Mouse (Mus musculus): ENCODE results near the gene Zap70.
"Not testable (repeated sequence)": the region's sequence is repeated elsewhere in the genome, so short reads cannot be mapped to it uniquely, and the experiment has no call there.

The Zap70 gene

DNA sequence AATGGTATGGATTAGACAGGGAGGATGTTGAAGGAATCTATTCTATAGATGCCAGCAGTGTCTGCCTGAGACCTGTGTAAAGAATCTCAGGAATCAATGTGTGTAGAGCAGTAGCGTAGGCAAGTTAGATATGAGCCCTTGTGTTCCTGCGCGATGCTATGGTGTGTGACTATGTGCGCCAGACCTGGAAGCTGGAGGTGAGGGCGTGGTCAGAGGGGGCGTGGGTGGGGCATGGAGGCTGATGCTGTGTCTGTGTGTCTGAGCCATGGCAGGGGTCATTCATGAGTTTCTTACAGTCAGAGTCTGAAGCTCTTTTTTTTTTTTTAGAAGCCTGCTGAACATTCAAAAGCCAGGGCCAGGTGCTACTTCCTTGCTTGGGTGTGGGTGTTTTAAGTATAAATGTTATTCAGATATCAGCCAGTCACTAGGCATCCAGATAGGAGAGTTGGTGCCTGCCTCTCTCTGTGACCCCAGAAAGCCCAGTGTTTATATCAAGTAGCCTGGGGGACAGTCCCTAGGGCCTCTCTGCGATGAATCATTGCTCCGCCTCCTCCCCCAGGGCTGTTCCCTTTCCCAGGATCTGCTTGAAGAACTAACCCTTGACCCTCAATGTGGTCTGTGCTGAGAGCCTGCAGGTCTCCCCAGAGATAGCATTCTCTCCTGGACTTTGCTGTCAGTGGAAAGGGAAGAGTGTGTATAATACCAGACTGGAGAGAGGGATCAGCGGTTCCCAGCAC, 10.8 kb downstream of the Zap70 start:
- in situ Hi-C loops (cut with MboI, MseI), result no loop called here

DNA sequence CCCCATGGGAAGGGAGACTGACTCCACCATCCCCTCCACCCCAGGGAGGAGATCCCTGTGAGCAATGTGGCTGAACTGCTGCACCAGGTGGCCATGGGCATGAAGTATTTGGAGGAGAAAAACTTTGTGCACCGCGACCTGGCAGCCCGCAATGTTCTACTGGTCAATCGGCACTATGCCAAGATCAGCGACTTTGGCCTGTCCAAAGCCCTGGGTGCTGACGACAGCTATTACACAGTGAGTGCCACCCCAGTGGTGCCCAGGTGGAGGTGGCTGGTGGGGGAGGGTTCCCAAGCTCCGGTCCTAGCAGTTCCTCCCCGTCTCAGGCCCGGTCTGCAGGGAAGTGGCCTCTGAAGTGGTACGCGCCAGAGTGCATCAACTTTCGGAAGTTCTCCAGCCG, 19.2 kb downstream of the Zap70 start:
- in situ Hi-C loops (cut with MboI, MseI), result no loop called here

DNA sequence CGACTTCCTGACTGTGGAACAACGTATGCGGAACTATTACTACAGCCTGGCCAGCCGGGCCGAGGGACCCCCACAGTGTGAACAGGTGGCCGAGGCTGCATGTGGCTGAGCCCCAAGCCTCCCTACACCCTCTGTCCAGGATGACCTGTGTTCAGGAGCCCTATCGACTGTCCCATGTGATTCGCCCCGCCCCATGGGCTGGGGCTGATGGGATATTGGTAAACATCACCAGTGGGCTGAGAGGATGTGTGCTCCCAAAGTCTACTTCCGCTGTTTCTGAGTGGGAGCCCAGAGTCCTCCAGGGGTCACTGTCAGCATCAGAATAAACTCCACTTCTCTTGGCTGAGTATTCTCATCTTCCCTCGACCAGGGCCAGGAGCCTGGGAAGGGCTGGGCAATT, 20.9 kb downstream of the Zap70 start:
- in situ Hi-C loops (cut with MboI, MseI), result no loop called here

DNA sequence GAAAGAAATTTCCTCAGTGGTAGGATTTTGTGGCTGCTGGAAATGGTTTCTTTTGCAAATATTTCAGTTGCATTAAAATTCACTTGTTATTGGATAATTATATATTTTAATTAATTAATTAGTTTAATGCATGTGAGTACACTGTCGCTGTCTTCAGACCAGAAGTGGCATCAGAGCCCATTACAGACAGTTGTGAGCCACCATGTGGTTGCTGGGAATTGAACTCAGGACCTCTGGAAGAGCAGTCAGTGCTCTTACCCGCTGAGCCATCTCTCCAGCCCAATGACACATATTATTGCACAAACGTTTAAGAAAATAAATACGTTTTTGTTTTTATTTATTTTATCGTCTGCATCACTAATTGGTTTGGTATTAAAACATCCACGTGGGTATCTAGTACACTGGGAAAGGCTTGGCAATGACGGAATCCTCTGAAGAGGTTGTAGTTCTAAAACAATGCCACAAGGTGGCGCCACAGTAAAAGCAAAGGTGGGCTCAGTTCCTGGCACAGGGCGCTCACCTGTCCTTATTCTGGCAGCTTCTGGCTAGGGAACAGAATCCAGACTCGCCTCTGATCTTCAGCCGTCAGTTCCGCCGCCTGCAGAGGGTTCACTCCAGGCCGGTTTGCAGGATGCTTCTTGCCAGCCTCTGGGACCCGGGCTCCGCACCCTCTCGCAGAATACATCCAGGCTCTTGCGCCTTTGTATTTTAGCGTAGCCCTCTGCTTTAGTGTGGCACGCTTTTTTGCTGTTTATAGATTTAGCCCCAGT, 23.0 kb downstream of the Zap70 start:
- in situ Hi-C loops (cut with MboI, MseI), result no loop called here

DNA sequence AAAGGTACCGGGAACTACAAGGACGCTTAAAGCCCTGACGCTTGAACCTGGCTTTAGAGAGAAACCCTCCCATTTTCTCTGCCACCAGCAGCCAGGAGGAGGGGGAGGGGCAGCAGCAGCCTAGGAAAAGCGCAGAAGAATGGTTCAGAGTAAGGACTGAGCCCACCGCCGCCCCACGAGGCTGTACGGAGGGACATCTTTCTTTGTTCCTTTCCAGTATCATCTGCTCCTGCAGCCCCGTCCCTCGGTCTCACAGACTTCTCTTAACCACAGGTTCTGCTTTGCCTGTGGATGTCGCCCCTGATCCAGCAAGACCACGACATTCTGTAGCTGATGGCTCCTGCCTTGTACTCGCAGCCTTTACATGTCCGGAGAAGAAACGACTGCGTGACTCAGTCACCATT, 23.6 kb downstream of the Zap70 start:
- in situ Hi-C loops (cut with MboI, MseI), result no loop called here

DNA sequence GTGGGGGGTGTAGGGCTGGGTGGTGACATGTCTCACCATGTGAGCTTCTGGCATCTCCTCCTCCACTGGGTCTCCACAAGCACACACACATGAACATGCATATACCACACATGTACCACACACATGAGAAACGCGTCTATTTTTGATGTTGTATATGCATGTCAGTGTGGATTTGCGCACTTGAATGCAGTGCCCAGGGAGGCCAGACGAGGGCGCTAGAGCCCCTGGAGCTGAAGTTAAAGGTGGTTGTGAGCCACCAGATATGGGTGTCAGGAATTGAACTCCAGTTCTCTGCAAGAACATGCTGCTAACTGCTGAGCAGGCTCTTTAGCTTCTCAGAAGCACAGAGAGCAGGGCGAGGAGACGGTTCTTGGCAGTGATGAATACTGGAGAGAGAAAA, 24.8 kb downstream of the Zap70 start:
- in situ Hi-C loops (cut with MboI, MseI), result no loop called here

DNA sequence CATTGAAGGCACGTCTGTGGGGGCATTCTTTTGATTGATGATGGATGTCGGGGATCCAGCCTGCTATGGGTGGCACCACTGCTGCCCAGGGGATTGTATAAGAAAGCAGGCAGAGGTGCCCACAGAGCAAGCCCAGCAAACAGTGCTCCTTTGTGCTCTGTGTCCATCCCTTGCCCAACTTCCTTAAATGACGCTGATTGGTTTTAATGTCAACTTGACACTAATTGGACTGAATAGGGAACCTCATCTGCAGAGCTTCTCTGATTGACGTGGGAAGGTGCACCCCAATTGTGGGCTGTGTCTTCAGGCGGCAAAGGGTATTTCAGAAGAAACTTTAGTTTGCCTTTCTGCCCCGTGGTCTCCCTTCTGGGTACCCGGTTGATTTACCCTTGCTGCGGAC, 27.8 kb downstream of the Zap70 start:
- in situ Hi-C loops (cut with MboI, MseI), result no loop called here

DNA sequence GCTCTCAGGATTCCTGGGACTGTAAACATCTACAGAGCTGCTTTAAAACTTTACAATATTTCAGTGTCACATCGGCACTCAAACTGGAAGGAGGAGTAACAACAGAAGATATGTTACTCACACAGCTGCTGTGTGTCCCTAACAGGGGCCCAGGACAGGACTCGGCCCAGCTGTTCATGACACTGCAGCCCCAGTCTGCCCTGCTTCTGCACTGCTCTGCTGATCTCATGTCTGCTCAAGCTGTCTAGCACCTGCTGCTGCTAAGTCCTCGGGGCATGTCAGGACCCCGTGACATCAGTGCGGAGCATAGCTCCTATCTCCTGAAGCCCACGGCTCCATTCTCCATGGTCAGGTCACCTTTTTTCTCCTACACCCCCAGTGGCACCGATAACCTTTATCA, 35.1 kb downstream of the Zap70 start:
- in situ Hi-C loops (cut with MboI, MseI), result no loop called here

DNA sequence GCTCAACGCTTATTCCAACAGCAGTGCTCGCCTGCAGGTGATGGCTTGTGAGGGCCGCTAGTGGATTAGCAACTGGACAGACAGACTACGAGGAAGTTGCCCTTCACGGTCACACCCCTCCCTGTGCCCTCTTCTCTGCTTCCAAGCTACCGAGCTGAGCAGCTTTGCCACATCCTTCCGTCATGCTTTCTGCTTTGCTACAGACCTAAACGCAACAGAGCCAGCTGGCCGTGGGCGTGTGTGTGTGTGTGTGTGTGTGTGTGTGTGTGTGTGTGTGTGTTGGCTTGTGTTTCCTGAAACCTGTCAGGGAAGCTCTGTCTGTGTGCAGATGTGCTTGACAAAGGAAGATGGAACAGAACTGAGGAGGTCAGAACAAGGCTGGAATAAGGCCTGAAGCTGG, 35.9 kb downstream of the Zap70 start:
- in situ Hi-C loops (cut with MboI, MseI), result no loop called here

DNA sequence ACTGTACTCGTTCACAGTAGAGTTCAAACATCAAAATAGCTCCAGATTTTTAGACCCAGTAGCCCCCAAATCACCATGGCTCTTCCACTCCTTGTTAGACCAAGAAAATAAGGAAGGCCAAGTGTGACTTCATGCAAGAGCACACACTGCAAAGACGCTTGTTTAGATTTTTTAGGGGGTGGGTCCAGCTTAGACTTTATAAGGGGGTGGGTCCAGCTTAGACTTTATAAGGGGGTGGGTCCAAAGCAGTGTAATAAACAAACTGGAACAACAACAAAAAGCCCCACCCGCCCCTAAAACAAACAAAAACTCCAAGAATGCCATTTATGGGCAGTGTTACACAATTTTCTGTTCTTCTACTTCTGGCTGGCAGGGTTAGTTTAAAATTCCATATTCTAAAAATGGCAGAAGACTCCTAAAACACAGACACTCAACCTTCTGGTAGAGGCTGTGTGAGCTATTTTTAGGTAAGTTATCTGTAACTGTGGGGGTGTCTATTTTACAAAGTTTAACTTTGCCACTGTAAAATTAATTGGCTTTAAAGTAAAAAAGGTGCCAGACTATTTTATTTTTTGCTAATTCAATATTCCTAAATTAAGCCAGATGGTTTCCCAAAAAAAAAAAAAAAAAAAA, 38.9 kb downstream of the Zap70 start:
- in situ Hi-C loops (cut with MboI, MseI), result no loop called here

DNA sequence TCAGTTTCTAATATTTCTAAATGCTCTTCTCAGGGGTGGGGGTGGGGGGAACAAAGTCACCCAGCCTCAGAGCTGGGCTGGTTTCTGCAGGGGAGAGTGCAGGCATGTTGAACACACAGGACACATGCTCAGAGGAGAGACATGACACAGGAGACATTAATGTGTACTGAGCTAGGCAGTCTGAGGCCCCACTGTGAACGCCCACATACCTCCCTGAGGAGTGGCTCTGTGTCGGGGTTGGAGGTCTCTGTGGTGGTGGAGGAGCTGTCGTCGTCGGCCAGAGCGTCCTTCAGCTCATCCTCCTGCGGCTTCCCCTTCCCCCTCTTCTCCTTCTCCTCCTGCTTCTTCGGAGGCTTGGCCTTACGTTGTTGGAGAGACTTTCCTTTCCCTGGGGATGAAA, 42.7 kb downstream of the Zap70 start:
- in situ Hi-C loops (cut with MboI, MseI), result no loop called here

DNA sequence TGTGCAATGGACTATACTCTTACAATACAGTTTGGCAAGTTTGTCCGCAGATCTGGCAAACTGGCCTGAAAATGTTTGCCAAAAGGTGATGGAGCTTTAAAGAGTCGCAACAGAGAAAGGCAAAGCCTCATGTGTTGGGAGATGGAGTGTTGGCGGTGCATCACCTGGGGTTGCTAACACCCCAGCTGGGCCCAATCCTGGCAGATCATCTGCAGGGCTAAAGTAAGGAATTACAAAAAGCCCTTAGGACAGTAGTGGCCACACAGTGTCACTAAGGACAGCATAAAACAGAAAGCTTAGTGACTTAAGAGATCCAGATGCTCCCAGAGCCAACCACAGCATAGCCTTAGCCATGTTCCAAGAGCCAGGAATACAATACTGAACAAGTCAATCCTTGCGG, 43.2 kb downstream of the Zap70 start:
- in situ Hi-C loops (cut with MboI, MseI), result no loop called here

DNA sequence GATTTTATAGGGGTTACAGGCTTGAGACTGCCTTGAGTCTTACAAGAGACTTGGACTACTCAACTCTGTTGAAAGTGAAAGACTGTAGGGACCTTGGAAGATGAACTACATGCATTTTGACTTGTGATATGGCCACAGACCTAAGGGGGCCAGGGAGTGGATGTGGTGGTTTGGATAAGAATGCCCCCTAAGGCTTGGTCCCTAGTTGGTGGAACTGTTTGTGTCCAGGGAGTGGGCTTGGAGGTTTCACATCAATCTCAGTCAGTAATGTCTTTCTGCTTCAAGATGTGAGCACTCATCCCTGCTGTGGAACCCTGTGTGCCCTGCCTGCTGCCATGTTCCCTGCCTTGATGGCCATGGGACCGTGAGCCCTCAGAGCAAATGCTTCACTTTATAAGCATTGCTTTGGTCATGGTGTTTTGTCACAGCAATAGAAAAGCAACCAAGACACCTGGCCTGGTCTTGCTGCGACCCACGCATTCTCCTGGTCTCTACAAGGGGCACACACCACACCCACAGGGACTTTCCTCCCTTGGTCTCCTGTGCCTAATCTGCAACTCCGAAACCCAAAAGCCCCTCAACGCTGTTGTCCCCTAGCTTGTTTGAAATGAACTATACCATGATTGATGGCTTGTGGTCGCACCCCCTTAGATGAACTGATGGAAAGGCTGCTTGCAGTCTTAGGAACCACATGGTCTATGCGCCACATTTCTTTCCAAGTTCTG, 44.7 kb downstream of the Zap70 start:
- in situ Hi-C loops (cut with MboI, MseI), result no loop called here

DNA sequence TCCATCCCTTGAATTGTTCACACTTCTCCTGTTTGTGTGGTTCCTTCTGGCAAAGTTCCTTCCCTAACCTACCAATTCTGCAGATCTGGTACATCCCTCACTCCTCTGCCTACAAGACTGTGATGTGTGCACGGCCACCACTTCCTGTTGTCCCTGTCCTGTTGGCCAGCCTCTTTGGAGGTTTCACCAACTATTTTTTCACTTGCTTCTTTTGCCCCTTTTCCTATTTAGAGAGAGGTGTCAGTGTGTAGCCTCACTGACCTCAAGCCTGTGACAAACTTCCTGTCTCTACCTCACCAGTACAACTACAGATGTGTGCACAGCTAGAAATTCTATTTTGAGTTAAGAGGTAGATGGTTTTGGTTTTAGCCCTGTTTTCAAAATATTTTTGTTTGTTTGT, 45.5 kb downstream of the Zap70 start:
- in situ Hi-C loops (cut with MboI, MseI), result no loop called here

DNA sequence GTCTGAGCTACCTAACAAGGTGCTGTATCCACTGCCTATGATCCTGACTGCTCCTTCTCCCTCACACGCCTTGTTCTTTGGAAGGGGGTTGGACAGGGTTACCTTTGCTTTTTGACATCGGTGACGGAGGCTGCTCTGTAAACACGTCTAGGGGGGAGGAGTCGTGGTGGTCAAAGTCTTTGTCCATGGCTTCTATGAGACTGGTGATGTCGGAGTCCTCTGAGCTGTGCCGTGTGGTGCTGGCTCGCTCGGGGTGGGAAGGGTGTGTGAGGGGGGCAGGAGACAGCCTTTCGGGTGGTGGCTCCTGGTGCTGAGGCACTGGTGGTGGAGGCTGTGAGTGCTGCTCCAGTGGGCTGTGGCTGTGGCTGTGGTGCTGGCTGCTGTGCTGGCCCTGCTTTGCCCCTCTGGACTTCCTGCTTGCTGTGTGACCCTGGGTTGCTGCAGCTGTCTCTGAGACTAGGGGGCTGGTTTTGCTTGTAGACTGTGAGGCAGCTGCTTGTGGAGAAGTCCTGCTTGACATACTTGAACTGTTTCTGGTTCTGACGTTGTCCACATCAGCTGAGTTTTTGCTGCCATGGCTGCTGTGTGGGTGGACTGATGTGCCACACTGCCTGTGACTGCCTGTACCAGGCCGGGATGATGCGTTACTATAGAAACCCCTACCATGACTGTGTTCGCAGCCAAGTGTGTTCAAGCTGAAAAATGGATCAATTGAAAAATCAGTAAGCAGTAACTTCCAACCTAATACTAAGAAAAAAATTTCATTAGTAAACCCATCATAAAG, 46.4 kb downstream of the Zap70 start:
- in situ Hi-C loops (cut with MboI, MseI), result no loop called here

DNA sequence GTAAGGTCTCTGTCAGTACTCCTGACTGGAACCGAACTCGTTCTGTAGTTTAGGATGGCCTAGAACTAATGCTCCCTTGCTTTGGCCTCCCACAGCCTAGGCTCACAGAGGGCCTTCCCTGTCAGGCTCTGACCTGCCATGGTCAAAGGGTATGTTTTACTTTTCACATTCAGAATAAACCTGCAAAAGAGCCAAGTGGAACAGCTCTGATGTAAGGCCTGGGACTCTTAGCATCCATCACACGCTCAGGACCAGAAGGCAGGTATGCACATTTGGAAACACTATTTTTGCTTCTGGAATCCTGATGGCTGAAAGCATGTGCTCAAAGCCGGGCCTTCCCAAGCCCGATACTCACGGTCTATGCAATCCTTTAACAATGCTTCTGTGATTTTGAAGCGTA, 50.2 kb downstream of the Zap70 start:
- in situ Hi-C loops (cut with MboI, MseI), result no loop called here

DNA sequence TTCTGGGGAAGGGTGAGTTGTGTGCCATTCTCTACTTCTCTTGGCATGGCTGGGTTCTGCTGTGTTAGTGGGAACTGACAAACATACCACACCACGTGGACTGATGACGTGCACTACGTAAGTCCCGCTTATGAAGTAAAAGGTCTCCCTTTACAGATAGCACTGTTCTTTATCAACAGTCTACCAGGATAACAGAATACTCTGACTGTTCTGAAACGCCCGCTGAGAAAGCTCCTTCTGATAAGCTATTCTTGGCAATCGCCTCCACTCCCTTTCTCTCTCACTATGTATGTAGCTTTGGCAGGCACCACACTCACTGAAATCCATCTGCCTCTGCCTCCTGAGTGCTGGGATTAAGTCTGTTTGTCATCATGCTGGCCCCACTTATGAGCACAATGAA, 51.8 kb downstream of the Zap70 start:
- in situ Hi-C loops (cut with MboI, MseI), result no loop called here

DNA sequence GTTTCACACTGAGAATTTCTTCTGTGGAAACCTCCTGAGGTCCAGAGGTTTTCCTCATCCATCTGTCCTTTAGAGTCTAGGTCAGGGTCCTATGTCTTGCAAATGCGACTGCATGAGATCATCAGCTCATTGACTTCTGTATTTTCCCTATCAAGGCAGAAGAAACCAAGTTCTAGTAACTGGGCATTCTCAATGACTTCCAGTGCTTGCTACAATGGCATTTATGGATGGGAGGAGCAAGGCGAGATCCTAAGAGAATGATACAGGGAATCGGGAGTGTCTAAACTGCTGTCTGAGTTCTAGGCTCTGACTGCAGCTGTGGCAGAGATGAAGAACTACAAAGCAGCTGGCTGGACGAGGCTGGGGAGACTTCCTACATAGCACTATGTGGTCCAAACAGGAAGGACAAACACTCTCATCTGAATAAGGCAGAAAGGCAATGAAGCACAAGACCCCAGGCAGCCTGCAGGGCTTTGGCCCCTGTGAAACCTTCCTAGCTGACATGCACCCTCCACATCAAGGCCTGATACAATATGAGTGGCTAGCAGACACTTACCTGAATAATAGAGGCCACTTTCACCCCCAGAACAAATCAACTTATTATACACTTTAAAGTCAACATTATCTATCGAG, 52.8 kb downstream of the Zap70 start:
- in situ Hi-C loops (cut with MboI, MseI), result no loop called here

DNA sequence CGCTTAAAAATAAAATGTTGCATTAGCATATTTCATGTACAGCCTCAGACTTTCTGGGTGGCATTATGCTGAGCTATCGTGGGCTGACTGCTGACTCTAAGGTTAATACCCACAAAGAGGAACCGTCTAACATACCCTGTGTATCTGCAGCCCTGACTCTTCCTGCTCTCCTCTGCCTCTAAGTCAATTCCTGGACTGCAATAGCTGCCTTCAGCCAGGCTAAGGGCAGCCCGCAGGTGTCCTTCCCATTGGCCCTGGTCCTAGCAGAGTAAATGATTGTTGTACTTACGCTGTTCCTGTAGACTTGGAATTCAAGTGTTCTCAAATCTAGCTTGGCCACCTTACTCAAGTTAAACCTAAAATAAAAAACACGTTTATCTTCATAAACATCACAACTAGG, 53.6 kb downstream of the Zap70 start:
- in situ Hi-C loops (cut with MboI, MseI), result no loop called here

DNA sequence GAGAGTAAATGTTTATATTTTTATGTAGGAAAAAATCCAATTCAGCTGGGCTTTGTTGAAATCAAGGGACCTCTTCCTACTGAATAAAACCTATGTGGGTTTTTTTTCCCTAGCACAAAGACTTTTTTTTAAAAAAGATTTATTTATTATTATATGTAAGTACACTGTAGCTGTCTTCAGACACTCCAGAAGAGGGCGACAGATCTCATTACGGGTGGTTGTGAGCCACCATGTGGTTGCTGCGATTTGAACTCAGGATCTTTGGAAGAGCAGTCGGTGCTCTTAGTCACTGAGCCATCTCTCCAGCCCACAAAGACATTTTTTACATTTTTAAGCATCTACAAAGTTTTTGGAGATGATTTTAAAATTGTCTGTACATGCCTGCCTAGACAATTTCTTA, 60.3 kb downstream of the Zap70 start:
- in situ Hi-C loops (cut with MboI, MseI), result not testable (repeated sequence)

DNA sequence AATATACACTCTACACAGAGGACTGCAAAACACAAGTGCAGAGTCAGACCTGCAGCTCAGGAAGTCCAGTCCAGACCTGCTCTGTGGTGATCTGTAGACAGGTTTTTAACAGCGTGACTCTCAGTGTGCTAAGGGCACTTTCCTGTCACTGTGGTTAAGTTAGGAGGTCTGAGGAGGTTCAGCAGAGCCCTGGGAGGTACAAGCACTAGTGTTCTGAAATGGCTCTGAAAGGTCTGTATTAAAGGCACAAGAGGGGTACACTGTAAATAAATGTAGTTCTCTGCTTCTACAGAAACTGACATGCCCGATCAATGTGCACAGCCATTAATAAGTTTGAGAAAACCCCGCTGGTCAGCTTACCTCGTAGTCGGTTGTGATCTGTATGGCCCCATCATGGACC, 62.8 kb downstream of the Zap70 start:
- in situ Hi-C loops (cut with MboI, MseI), result no loop called here
